Mouse (Mus musculus) thymus, adult 2 months (tissue): ENCODE measurements around the gene Irs1.

ENCODE experiments used
- CTCF ChIP-seq: fragments of 200-500 bp; IDR thresholded peaks from 2 replicates; pipeline ENCODE4 v1.5.1; 2012; ENCODE audit warnings: mild to moderate bottlenecking, control low read depth, low read length, moderate library complexity, borderline replicate concordance; ENCODE audit not compliant: control insufficient read depth, poor library complexity, insufficient read depth; ENCODE audit errors: extremely low read depth
- POLR2A ChIP-seq: fragments of 200-500 bp; IDR thresholded peaks from 2 replicates; pipeline ENCODE4 v1.6.1; 2012; ENCODE audit warnings: mild to moderate bottlenecking, low read length, control low read depth, moderate library complexity; ENCODE audit not compliant: control insufficient read depth, poor library complexity, insufficient read depth; ENCODE audit errors: extremely low read depth

DNA sequence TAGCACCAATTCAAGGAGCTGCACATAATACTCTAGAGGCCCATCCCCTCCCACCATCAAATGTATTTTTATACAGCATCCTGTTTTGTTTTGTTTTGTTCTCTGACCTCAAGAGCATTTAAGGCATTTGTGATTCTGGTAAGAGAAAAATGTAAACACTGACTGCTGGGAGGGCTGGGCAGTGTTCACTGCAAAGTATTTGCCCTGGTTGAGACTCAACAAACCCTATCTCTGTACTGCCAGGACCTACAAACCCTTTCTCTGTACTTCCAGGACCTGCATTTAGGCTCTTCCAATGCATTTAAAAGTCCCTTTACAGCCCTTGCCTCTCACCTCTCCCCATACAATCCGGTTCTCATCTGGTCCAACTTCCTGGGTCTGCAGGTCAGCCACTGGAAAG is 16.9 kb downstream of the Irs1 start:
- TF ChIP-seq CTCF = no peak
- no peak for TF ChIP-seq POLR2A
